Mouse (Mus musculus) neural tube, embryonic 12.5 days (tissue): ENCODE data around the gene Angptl2. TPM values are rescaled to one million over a fixed set of nuclear protein-coding genes. Genes with fewer than 3 reads are reported as not detected.

Experiments used
- ATAC-seq: fragments of 200-750 bp; cut with Nextera tagmentation; 2 replicates; pipeline ENCODE4 v1.8.0; 2017; ENCODE audit warnings: low read depth, mild to moderate bottlenecking, moderate TSS enrichment, moderate library complexity; ENCODE audit not compliant: low FRiP score
- H3K27ac ChIP-seq: fragments of 300-500 bp; sonication (generic); 2 replicates; pipeline ENCODE4 v1.5.1; 2016
- H3K27me3 ChIP-seq: fragments of 300-500 bp; sonication (generic); replicated peaks from 2 replicates; pipeline ENCODE4 v1.6.1; 2016; ENCODE audit warnings: mild to moderate bottlenecking
- H3K36me3 ChIP-seq: fragments of 300-500 bp; sonication (generic); 2 replicates; pipeline ENCODE4 v1.6.1; 2016; ENCODE audit warnings: mild to moderate bottlenecking
- H3K4me1 ChIP-seq: fragments of 300-500 bp; sonication (generic); 2 replicates; pipeline ENCODE4 v1.6.1; 2016
- H3K4me2 ChIP-seq: fragments of 300-500 bp; sonication (generic); replicated peaks from 2 replicates; pipeline ENCODE4 v1.6.1; 2016; ENCODE audit warnings: mild to moderate bottlenecking
- H3K4me3 ChIP-seq: fragments of 300-500 bp; sonication (generic); 2 replicates; pipeline ENCODE4 v1.5.1; 2016
- H3K9ac ChIP-seq: fragments of 300-500 bp; sonication (generic); 2 replicates; pipeline ENCODE4 v1.6.1; 2016; ENCODE audit warnings: mild to moderate bottlenecking
- H3K9me3 ChIP-seq: fragments of 300-500 bp; sonication (generic); 2 replicates; pipeline ENCODE4 v1.6.1; 2016; ENCODE audit warnings: mild to moderate bottlenecking
- WGBS: fragments of 180-500 bp; shearing (Covaris S2); methylation state at CpG from one replicate; pipeline ENCODE4 v1.1.7; 2016; 5-methylcytosine and 5-hydroxymethylcytosine counted together
- polyA plus RNA-seq: library from polyadenylated mRNA; unstranded; fragments of >200 nt; fragmentation: Nextera tagmentation; extraction: Ambion mirVana; gene quantifications from 2 replicates; pipeline ENCODE4 v1.2.1, GENCODE M21; 2016

Angptl2 gene
- polyA plus RNA-seq, 1 experiment from 2014 or later = 24.9 TPM

DNA sequence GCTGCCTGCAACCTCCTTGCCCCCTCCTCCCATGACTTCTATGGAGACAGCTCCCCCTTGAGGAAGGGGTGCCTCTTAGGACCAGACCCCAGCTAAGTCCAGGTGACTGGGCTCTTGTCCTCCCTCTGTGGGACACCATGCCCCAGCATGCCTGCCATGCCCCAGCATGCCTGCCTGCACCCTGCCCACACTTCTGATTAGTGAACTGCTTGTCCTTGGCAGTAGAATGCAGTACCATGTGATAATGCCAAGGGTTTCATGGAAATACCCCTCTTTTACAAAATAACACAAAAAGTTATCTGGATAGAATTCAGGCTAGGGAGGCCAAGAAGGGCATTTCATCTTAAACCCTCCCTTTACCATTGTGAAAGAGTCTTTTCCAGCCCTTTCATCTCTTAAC, 29.5 kb downstream of the Angptl2 start:
- ATAC-seq = no peak
- Histone ChIP-seq H3K27ac (no peak overlapping the region), H3K27me3 (no peaks in the 10 kb centered on the region), H3K9ac (no peak overlapping the region), H3K4me2 (no peak overlapping the region), H3K4me3 (no peak overlapping the region), H3K36me3 (peaks cover 27% of the 10 kb centered on the region; the same call in 1 of the 2 replicates), H3K4me1 (no peaks in the 10 kb centered on the region), H3K9me3 (no peaks in the 10 kb centered on the region)

DNA sequence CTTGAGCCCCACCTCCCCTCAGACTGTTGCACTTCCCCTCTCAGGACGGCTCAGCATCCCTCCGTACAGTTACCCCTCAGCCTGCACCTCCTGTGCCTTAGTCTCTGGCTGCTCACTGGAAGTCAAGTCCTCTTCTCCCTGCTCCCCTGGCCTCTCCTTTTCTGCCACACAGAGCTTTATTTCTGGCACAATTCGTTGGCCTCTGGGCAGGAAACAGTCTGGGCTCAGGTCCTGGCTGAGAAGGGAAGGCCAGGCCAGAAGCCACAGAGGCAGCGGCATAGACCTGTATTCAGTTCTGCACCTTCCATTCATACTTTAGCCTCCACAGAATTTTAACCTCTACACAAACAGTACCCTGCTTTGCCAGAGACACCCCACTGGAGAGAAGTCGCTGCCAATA, 31.0 kb downstream of the Angptl2 start:
- H3K4me1 ChIP-seq = no peaks in the 10 kb centered on the region

DNA sequence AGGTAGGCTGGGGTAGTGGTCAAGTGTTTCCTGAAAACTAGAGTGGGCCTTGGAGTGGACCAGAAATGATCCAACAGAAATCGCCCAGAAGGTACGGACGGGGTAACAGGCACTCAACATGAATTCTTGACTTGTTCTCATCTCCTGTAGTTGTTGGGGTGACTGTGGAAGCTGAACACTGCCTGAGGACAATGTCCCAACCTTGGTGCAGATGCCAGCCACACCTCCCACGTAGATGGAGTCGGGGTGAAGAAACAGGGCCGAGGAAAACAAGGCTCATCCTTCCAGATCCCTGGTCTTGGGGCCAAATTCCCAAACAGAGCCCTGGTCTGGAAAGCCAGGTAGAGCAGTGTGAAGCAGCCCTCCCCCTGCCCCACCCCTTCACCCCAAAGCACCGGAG, 32.7 kb downstream of the Angptl2 start:
- H3K36me3 ChIP-seq = peaks cover 10% of the 10 kb centered on the region; the same call in 1 of the 2 replicates
- no peaks in the 10 kb centered on the region for H3K9me3 ChIP-seq
- no peaks in the 10 kb centered on the region for H3K27me3 ChIP-seq
- peaks cover 6% of the 10 kb centered on the region; the same call in 1 of the 2 replicates for H3K4me1 ChIP-seq
- ATAC-seq = no peak
- H3K27ac ChIP-seq = no peak overlapping the region
- 88% methylated on average over 7 of the region's 7 CpGs for WGBS
- H3K4me3 ChIP-seq = no peak overlapping the region
- H3K4me2 ChIP-seq = no peak overlapping the region
- no peak overlapping the region for H3K9ac ChIP-seq

More for the DNA sequence above, 31.0 kb downstream of the Angptl2 start:
- Histone ChIP-seq H3K4me3 (no peak overlapping the region), H3K9ac (no peak overlapping the region), H3K27me3 (no peaks in the 10 kb centered on the region), H3K27ac (no peak overlapping the region), H3K36me3 (peaks cover 27% of the 10 kb centered on the region; the same call in 1 of the 2 replicates), H3K4me2 (no peak overlapping the region), H3K9me3 (no peaks in the 10 kb centered on the region)
- 77% methylated on average over 5 of the region's 5 CpGs for WGBS
- no peak for ATAC-seq

DNA sequence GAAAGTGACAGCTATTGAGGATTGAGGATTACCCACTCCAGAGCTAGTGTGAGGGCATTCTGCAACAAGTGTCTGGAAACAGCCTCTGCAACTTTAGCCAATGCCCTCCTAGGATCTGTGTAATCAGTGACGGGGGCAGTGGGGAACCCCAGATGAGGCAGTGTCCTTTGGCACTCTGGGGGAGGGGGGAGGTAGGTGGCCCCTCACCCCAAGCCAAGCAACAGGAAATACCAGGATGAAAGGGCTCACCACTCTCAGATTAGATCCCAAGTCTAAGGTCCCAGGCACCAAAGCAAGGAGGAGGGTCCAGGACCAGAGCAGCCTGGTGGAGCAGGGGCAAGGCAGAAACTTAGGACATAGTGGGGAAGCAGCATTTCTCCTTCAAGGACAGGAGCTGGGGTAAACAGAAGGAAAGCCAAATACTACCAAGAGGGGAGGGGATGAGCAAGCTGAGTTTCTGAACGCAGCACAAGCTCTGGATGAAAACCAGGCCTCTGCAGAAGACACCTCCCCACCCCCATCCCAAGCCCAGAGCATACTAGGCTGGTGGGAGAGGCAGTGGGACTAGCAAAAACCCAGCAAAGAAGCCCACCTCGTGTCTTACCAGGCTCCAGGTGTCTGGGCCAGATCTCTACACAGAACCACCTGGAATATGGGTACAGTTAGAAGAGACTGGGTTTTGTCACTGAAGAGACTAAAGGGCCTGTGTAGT, 34.2 kb downstream of the Angptl2 start:
- Histone ChIP-seq H3K4me1 (peaks cover 17% of the 10 kb centered on the region), H3K36me3 (peaks cover 9% of the 10 kb centered on the region; the same call in 1 of the 2 replicates), H3K9me3 (no peaks in the 10 kb centered on the region), H3K4me2 (no peak overlapping the region), H3K27ac (no peak overlapping the region), H3K27me3 (no peaks in the 10 kb centered on the region), H3K4me3 (no peak overlapping the region), H3K9ac (no peak overlapping the region)
- WGBS = 75% methylated on average over 3 of the region's 3 CpGs
- ATAC-seq = no peak

DNA sequence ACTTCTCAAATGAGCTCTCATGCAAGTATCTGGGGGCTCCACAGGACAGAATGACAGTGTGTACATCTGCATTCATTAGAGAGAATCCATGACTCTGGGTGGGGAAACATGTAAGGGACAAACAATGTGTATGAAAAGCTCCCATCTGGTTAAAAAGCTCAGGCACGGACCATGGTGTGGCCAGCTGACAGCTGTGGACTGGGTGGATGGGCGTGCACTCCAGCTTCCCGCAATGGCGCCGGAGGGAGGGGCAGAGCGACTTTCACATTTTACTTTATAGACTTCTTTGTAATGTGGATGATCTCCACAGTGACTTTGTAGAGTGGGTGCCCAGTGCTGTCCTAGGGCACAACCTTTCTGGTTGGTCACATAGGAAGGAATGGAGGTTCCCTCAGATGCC, 36.9 kb downstream of the Angptl2 start:
- no peaks in the 10 kb centered on the region for H3K27me3 ChIP-seq

DNA sequence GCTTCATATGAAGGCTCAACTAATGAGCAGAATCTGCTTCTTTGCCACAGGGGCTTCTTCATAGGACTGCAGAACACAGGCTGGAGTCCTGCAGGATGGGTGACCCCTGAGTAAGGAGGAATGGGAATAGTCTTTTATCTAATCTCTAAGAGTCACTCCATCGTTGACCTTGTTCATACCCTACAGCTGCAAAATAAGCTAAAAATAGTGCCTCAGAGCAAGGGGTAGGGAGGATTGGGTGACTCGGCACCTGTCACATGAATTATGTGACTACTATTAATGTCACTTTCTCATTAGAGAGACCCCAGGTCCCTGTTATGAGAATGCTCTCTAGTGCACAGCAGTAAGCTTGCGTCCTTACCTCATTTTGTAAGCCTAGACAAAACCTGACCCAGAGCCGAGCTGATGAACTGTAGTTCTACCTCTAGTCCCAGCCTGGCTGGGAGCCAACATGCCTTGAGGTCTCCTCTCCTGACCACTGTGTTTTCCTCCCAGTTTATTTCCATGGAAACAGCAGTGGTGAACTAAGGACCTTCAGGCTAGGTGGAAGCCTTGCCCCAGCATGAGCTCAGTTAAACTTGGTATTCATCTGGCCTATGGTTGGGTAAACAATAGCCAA, 37.8 kb downstream of the Angptl2 start:
- H3K9ac ChIP-seq = no peak overlapping the region
- no peak for ATAC-seq
- WGBS = 65% methylated on average over 4 of the region's 4 CpGs
- H3K4me2 ChIP-seq = no peak overlapping the region
- no peak overlapping the region for H3K27ac ChIP-seq
- H3K36me3 ChIP-seq = 0 out of 2 replicates have a peak, but pooled peaks cover 3% of the 10 kb centered on the region
- H3K4me3 ChIP-seq = no peak overlapping the region
- H3K4me1 ChIP-seq = peaks cover 17% of the 10 kb centered on the region
- no peaks in the 10 kb centered on the region for H3K9me3 ChIP-seq
- no peaks in the 10 kb centered on the region for H3K27me3 ChIP-seq

More for the DNA sequence above, 36.9 kb downstream of the Angptl2 start:
- Histone ChIP-seq H3K27ac (no peak overlapping the region), H3K9ac (no peak overlapping the region), H3K4me2 (no peak overlapping the region), H3K36me3 (0 out of 2 replicates have a peak, but pooled peaks cover 3% of the 10 kb centered on the region), H3K4me3 (no peak overlapping the region), H3K9me3 (no peaks in the 10 kb centered on the region), H3K4me1 (peaks cover 17% of the 10 kb centered on the region)
- 85% methylated on average over 6 of the region's 6 CpGs for WGBS
- no peak for ATAC-seq

DNA sequence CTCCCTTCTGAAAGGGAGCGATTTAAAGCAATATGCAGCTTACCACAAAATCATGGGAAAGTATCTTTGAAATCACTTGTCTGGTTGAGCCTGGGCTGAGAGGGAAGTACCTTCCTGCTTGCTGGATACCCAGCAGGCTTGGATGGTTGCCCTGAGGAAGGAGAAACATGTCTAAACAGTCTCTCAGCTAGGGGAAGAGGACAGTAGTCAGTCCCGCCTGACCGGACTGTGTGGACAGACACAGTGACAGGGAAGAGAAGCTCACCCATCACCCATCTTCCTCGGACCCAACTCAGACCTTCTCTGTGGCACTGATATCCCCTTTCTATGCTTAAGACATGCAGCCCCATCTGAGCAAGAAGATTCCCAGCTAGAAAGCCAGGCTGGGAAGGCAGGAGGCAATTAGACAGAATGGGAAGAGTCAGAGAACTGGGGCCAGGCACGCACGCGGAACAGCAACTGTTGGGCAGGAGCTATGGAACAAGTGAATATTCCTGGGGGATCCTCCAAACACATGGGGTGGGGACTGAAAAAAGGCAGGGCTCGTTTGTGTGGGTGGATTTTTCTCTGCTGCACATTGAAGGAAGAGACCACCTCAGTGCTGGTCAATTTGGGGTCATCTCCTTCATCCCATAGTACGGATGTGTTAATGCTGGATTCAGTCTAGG, 38.6 kb downstream of the Angptl2 start:
- Histone ChIP-seq H3K4me1 (peaks cover 17% of the 10 kb centered on the region), H3K4me2 (no peak overlapping the region), H3K27ac (no peak overlapping the region), H3K36me3 (0 out of 2 replicates have a peak, but pooled peaks cover 4% of the 10 kb centered on the region), H3K9ac (no peak overlapping the region), H3K9me3 (no peaks in the 10 kb centered on the region), H3K4me3 (no peak overlapping the region), H3K27me3 (no peaks in the 10 kb centered on the region)
- ATAC-seq = no peak
- WGBS = 85% methylated on average over 9 of the region's 9 CpGs

DNA sequence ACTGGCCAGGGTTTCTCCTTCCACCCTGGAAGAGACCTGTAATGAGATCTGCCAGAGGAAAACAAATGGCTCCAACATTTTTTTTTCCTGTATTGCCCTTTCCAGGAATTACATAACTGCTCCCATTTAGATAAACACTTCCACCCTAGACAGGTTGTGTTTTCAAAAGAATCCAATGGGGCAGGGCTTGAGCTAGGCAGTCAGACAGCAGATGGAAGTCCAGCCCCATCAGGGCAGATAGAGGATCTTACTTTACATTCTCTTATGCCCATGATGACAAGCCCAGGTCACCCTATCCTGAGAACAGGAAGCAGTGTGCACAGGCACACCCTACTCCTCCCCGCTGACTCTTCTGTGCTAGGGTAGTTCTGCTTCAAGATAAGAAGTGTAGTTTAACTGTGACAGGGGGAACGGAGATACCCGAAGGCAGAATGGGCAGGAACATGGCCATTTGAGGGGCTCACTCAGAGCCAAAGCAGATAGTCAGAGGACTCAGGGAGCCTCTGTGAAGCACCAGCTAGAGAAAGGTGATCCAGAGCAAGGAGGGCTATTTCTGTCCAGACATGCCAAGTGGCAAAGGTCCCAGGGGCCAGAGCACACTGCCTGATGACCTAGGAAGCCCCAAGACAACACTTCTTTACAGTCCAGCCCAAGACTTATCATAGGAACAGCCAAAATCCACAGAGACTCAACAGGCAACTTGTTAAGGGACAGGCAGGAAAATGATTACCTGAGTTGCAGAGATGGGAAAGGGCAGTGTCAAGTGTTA, 41.1 kb downstream of the Angptl2 start:
- Histone ChIP-seq H3K36me3 (peaks cover 15% of the 10 kb centered on the region; the same call in 1 of the 2 replicates), H3K4me2 (no peak overlapping the region), H3K27me3 (no peaks in the 10 kb centered on the region), H3K27ac (no peak overlapping the region), H3K9ac (no peak overlapping the region), H3K9me3 (no peaks in the 10 kb centered on the region), H3K4me1 (peaks cover 17% of the 10 kb centered on the region), H3K4me3 (no peak overlapping the region)
- no peak for ATAC-seq
- 94% methylated on average over 3 of the region's 3 CpGs for WGBS

DNA sequence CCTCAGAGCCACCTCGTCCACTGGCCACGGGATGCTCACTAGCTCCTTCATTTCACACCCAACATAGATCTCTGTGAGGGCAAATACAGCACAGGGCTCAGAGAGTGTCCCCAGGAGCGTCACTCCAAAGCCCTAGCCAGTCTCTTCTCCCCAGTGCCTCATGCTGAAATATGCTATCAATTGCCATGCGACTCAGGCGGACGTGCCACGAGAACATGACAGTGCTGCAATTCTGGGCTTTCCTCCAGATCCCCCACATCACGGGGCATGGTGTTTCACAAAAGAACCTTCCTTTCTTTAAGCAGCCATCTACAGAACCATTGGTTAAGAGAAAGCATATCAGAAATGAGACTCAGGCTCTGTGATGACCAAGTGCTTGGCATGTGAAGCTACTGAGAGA, 44.9 kb downstream of the Angptl2 start:
- no peaks in the 10 kb centered on the region for H3K9me3 ChIP-seq
- H3K4me3 ChIP-seq = no peak overlapping the region
- 91% methylated on average over 8 of the region's 8 CpGs for WGBS
- no peaks in the 10 kb centered on the region for H3K4me1 ChIP-seq
- H3K27ac ChIP-seq = no peak overlapping the region
- H3K36me3 ChIP-seq = peaks cover 15% of the 10 kb centered on the region; the same call in 1 of the 2 replicates
- H3K27me3 ChIP-seq = no peaks in the 10 kb centered on the region
- no peak overlapping the region for H3K9ac ChIP-seq
- no peak for ATAC-seq
- H3K4me2 ChIP-seq = no peak overlapping the region

DNA sequence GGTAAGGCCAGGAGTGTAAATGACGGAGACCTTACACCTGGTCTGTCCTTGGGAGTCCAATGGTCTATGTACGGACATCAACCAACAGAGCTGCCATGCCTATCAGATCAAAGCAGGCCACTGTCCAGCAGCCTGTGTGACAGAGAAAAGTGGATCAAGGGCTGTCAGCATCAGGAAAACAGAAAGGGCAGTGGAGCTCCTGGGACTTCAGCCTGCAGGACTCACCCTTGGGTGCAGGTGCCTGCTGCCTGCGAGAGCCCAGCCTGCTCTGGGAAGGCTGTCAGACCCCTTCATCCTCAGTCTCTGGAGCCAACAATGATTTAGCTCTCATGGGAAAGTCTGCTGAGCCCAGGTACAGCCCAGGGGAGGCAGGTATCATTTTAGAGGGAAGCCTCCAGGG, 45.6 kb downstream of the Angptl2 start:
- peaks cover 14% of the 10 kb centered on the region; the same call in 1 of the 2 replicates for H3K36me3 ChIP-seq
- 96% methylated on average over 3 of the region's 3 CpGs for WGBS
- H3K27ac ChIP-seq = no peak overlapping the region
- no peaks in the 10 kb centered on the region for H3K9me3 ChIP-seq
- H3K4me2 ChIP-seq = no peak overlapping the region
- no peak overlapping the region for H3K4me3 ChIP-seq
- no peaks in the 10 kb centered on the region for H3K4me1 ChIP-seq
- H3K27me3 ChIP-seq = no peaks in the 10 kb centered on the region
- no peak overlapping the region for H3K9ac ChIP-seq
- no peak for ATAC-seq

DNA sequence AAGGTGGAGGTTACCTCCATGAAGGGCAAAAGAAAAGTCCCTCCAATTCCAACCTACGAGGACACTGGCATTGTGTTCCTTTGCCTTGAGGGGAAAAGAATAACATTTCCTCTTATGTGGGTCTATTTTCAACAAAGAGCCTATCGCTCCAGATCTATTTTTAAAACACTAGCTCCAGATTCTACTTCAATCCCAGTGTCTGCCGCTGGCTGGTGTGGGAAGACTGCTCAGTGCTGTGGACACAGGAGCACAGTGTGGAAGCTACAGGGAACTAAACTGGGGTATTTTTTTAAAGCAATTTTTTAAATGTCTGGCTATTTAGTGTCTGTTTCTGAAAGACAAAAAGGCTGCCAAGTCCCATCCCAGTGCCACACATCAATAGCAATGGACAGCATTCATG, 49.9 kb downstream of the Angptl2 start:
- H3K36me3 ChIP-seq = peaks cover 4% of the 10 kb centered on the region; the same call in 1 of the 2 replicates
- H3K4me2 ChIP-seq = no peak overlapping the region
- no peak overlapping the region for H3K9ac ChIP-seq
- ATAC-seq = no peak
- 77% methylated on average over 3 of the region's 3 CpGs for WGBS
- H3K4me3 ChIP-seq = no peak overlapping the region
- no peaks in the 10 kb centered on the region for H3K9me3 ChIP-seq
- no peaks in the 10 kb centered on the region for H3K27me3 ChIP-seq
- H3K27ac ChIP-seq = no peak overlapping the region
- H3K4me1 ChIP-seq = no peaks in the 10 kb centered on the region

DNA sequence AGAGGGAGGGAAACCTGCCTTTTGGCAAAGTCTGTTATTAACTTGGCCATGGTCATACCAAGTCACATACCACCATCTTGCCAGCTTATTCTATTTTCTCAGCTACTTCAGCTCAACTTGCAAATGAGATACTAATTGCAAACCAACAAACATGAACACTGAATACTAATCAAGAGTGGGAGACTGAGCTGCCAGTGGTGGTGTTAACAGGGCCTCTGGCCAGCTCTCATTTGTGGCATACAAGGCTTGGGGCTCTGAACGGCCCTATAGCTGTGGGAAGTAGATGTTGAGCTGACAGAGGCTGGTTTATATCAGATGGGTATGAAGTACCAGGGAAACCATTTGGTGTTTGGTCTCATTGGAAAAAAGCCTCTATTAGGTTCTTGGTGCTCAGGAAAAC, 51.2 kb downstream of the Angptl2 start:
- WGBS = 82% methylated on average over 1 of the region's 1 CpGs
- no peak overlapping the region for H3K9ac ChIP-seq

More for the DNA sequence above, 51.2 kb downstream of the Angptl2 start:
- Histone ChIP-seq H3K4me1 (no peaks in the 10 kb centered on the region), H3K4me2 (no peak overlapping the region), H3K36me3 (peaks cover 4% of the 10 kb centered on the region; the same call in 1 of the 2 replicates), H3K4me3 (no peak overlapping the region), H3K27me3 (no peaks in the 10 kb centered on the region), H3K27ac (no peak overlapping the region), H3K9me3 (no peaks in the 10 kb centered on the region)
- no peak for ATAC-seq
